Mouse (Mus musculus) liver, postnatal 0 days (tissue): ENCODE results near the gene Gm10721.
"Not testable (repeated sequence)": the region's sequence is repeated elsewhere in the genome, so short reads cannot be mapped to it uniquely, and the experiment has no call there.

Experiments
- CTCF ChIP-seq: sonication (generic); IDR thresholded peaks from 2 replicates; pipeline ENCODE4 v1.5.1; 2016; ENCODE audit warnings: antibody characterized with exemption, low read depth
- EP300 ChIP-seq: IDR thresholded peaks from 2 replicates; pipeline ENCODE4 v1.6.1; 2016; ENCODE audit warnings: antibody characterized with exemption, low read depth, mild to moderate bottlenecking

- not testable (repeated sequence) for TF ChIP-seq CTCF, EP300
These were observed 13.8 kb downstream of the Gm10721 start for GRCm38 (mm10) chr9:3026741-3027140.
